Comparison of ENCODE assay signal across 29 mouse cellular contexts in genomic region chr14:28274826-28275225, GRCm38 (mm10).
DNase-seq lines count a peak whose midpoint lies in the region; ATAC-seq lines count a peak whose summit lies in the region.
"Had no signal": no experiment of that assay in that cellular context is flagged by ENCODE, and none has a peak within 500 bp of the region (broad histone marks: within the 10 kb centered on the region; RNA-seq: fewer than 3 reads in every experiment).

No protein-coding gene starts in this region.

- ATAC-seq in heart, embryonic 13.5 days (ENCODE audit: extremely low read depth, insufficient number of reproducible peaks, low FRiP score, low TSS enrichment), result no peak
- ATAC-seq in heart, embryonic 16.5 days (replicated peaks; ENCODE audit: extremely low read depth, insufficient read depth, low FRiP score), result peak; percentile 76
- ATAC-seq: forebrain, embryonic 15.5 days; hindbrain, embryonic 16.5 days; intestine, embryonic 15.5 days; Patski had no signal

- H3K9me3 ChIP-seq in heart, embryonic 13.5 days, result no peaks in the 10 kb centered on the region
- no peaks in the 10 kb centered on the region for H3K9me3 ChIP-seq in heart, embryonic 16.5 days (replicated peaks; ENCODE audit: control insufficient read depth, low read length)
- H3K9me3 ChIP-seq in heart, embryonic 10.5 days, result no peaks in the 10 kb centered on the region
- H3K9me3 ChIP-seq: embryonic facial prominence, embryonic 12.5 days; embryonic facial prominence, embryonic 15.5 days; forebrain, embryonic 12.5 days; forebrain, embryonic 15.5 days; hindbrain, embryonic 10.5 days; hindbrain, embryonic 13.5 days; intestine, embryonic 15.5 days; kidney, embryonic 15.5 days had no signal

- 21% methylated on average over 7 of the region's 7 CpGs for WGBS in heart, embryonic 13.5 days
- 40% methylated on average over 7 of the region's 7 CpGs for WGBS in heart, embryonic 16.5 days
- WGBS in heart, embryonic 10.5 days, result 47% methylated on average over 7 of the region's 7 CpGs

- no peaks in the 10 kb centered on the region for H3K36me3 ChIP-seq in heart, embryonic 13.5 days
- H3K36me3 ChIP-seq in heart, embryonic 16.5 days (ENCODE audit: control insufficient read depth, insufficient read depth), result no peaks in the 10 kb centered on the region
- H3K36me3 ChIP-seq in heart, embryonic 10.5 days, result no peaks in the 10 kb centered on the region
- H3K36me3 ChIP-seq: embryonic facial prominence, embryonic 12.5 days; embryonic facial prominence, embryonic 15.5 days; forebrain, embryonic 12.5 days; forebrain, embryonic 15.5 days; G1E; hindbrain, embryonic 10.5 days; hindbrain, embryonic 13.5 days; intestine, embryonic 15.5 days; kidney, embryonic 15.5 days had no signal

- DNase-seq in heart, adult 11 months, result peak; percentile 48
- DNase-seq in heart, adult 18-20 months, result no peak
- no peak for DNase-seq in heart, postnatal 4 days
- DNase-seq in heart, embryonic 10.5 days (ENCODE audit: low spot score), result no peak
- DNase-seq in forelimb bud, embryonic 11.5 days (ENCODE audit: low read depth, low spot score), result peak; percentile 43
- DNase-seq: adrenal gland, postnatal 10 days; adrenal gland, postnatal 36 days; B cell, adult 2 months; cerebellum, adult 18-20 months; cerebellum, adult 9-10 months; cerebellum, postnatal 25 days; gastrocnemius, adult 2 months; gastrocnemius, postnatal 14 days; kidney, adult 11 months; kidney, adult 8-10 months had no signal

- peak overlapping the region; percentile 50; the same call in 1 of the 2 replicates for H3K27ac ChIP-seq in heart, embryonic 13.5 days (replicated peaks)
- H3K27ac ChIP-seq in heart, embryonic 16.5 days (ENCODE audit: low read length), result no peak overlapping the region
- H3K27ac ChIP-seq in heart, embryonic 10.5 days, result no peak overlapping the region
- H3K27ac ChIP-seq: embryonic facial prominence, embryonic 12.5 days; embryonic facial prominence, embryonic 15.5 days; forebrain, embryonic 12.5 days; forebrain, embryonic 15.5 days; gastrocnemius, adult 2 months; hindbrain, embryonic 10.5 days; hindbrain, embryonic 13.5 days; intestine, embryonic 15.5 days; kidney, embryonic 15.5 days had no signal

- peaks cover 18% of the 10 kb centered on the region for H3K4me1 ChIP-seq in heart, embryonic 13.5 days
- H3K4me1 ChIP-seq in heart, embryonic 16.5 days (ENCODE audit: control insufficient read depth, insufficient read depth, low read length), result peaks cover 11% of the 10 kb centered on the region
- H3K4me1 ChIP-seq in heart, embryonic 10.5 days, result peaks cover 21% of the 10 kb centered on the region
- H3K4me1 ChIP-seq: forebrain, embryonic 12.5 days; forebrain, embryonic 15.5 days; hindbrain, embryonic 10.5 days; intestine, embryonic 15.5 days; kidney, embryonic 15.5 days had no signal

- H3K4me2 ChIP-seq in heart, embryonic 13.5 days, result peak overlapping the region; percentile 35
- peak overlapping the region; percentile 34; the same call in 1 of the 2 replicates for H3K4me2 ChIP-seq in heart, embryonic 16.5 days (ENCODE audit: low read depth, low read length)
- H3K4me2 ChIP-seq: embryonic facial prominence, embryonic 12.5 days; embryonic facial prominence, embryonic 15.5 days; forebrain, embryonic 12.5 days; forebrain, embryonic 15.5 days; hindbrain, embryonic 13.5 days; intestine, embryonic 15.5 days; kidney, embryonic 15.5 days had no signal

- H3K9ac ChIP-seq in heart, embryonic 13.5 days, result no peak overlapping the region
- no peak overlapping the region for H3K9ac ChIP-seq in heart, embryonic 16.5 days (ENCODE audit: low read length)
- H3K9ac ChIP-seq: embryonic facial prominence, embryonic 12.5 days; embryonic facial prominence, embryonic 15.5 days; forebrain, embryonic 12.5 days; forebrain, embryonic 15.5 days; hindbrain, embryonic 13.5 days; intestine, embryonic 15.5 days; kidney, embryonic 15.5 days had no signal

- H3K4me3 ChIP-seq in heart, embryonic 13.5 days, result no peak overlapping the region
- H3K4me3 ChIP-seq in heart, embryonic 16.5 days (ENCODE audit: low read length), result no peak overlapping the region
- H3K4me3 ChIP-seq in heart, embryonic 10.5 days, result no peak overlapping the region
- H3K4me3 ChIP-seq: embryonic facial prominence, embryonic 12.5 days; embryonic facial prominence, embryonic 15.5 days; forebrain, embryonic 12.5 days; forebrain, embryonic 15.5 days; gastrocnemius, adult 2 months; hindbrain, embryonic 10.5 days; hindbrain, embryonic 13.5 days; intestine, embryonic 15.5 days; kidney, embryonic 15.5 days had no signal

- peaks cover 55% of the 10 kb centered on the region for H3K27me3 ChIP-seq in heart, embryonic 13.5 days (replicated peaks)
- peaks cover 38% of the 10 kb centered on the region for H3K27me3 ChIP-seq in heart, embryonic 16.5 days (ENCODE audit: control insufficient read depth, insufficient read depth, low read length)
- no peaks in the 10 kb centered on the region for H3K27me3 ChIP-seq in heart, embryonic 10.5 days (ENCODE audit: insufficient read depth, poor library complexity, severe bottlenecking)
- H3K27me3 ChIP-seq: CH12.LX; embryonic facial prominence, embryonic 12.5 days; embryonic facial prominence, embryonic 15.5 days; forebrain, embryonic 12.5 days; forebrain, embryonic 15.5 days; hindbrain, embryonic 13.5 days; intestine, embryonic 15.5 days; kidney, embryonic 15.5 days; Patski had no signal

Comparison
In these comparisons a context has a peak if more than half of its experiments do, and no peak if none do; other contexts are left out.
1. DNase-seq: peak in heart, adult 11 months (single experiment) and forelimb bud, embryonic 11.5 days (single experiment); none in heart, adult 18-20 months (0 of 2), heart, postnatal 4 days (single experiment) and heart, embryonic 10.5 days (single experiment).